Mouse (Mus musculus) heart, postnatal 0 days (tissue): Measurements from ENCODE around the gene Bcl11b. TPM values are rescaled to one million over a fixed set of nuclear protein-coding genes. Genes with fewer than 3 reads are reported as not detected.

Source experiments
- ATAC-seq: fragments of 200-750 bp; cut with Nextera tagmentation; 2 replicates; pipeline ENCODE4 v1.8.0; 2017; ENCODE audit warnings: low read depth, moderate number of reproducible peaks, moderate library complexity; ENCODE audit not compliant: insufficient read depth
- DNase-seq: peaks from one replicate; pipeline ENCODE4 v3.0.0-alpha.2; 2016; ENCODE audit warnings: low spot score
- H3K27ac ChIP-seq: fragments of 300-500 bp; sonication (generic); 2 replicates; pipeline ENCODE4 v1.5.1; 2014; ENCODE audit warnings: low read depth, mild to moderate bottlenecking
- H3K27me3 ChIP-seq: fragments of 300-500 bp; sonication (generic); 2 replicates; pipeline ENCODE4 v1.6.1; 2014; ENCODE audit warnings: low read length, mixed read lengths; ENCODE audit not compliant: control insufficient read depth, insufficient read depth
- H3K36me3 ChIP-seq: fragments of 300-500 bp; sonication (generic); replicated peaks from 2 replicates; pipeline ENCODE4 v1.6.1; 2014; ENCODE audit warnings: low read length, mixed read lengths; ENCODE audit not compliant: control insufficient read depth, insufficient read depth
- H3K4me1 ChIP-seq: fragments of 300-500 bp; sonication (generic); 2 replicates; pipeline ENCODE4 v1.6.1; 2014; ENCODE audit warnings: antibody characterized with exemption; ENCODE audit not compliant: control insufficient read depth, insufficient read depth
- H3K4me2 ChIP-seq: fragments of 300-500 bp; sonication (generic); 2 replicates; pipeline ENCODE4 v1.6.1; 2014; ENCODE audit warnings: low read depth, mild to moderate bottlenecking, low read length, moderate library complexity
- H3K4me3 ChIP-seq: fragments of 300-500 bp; sonication (generic); 2 replicates; pipeline ENCODE4 v1.5.1; 2014; ENCODE audit warnings: low read depth, low read length
- H3K9ac ChIP-seq: fragments of 300-500 bp; sonication (generic); replicated peaks from 2 replicates; pipeline ENCODE4 v1.6.1; 2014; ENCODE audit warnings: low read depth, low read length, mixed read lengths
- H3K9me3 ChIP-seq: fragments of 300-500 bp; sonication (generic); replicated peaks from 2 replicates; pipeline ENCODE4 v1.6.1; 2016; ENCODE audit warnings: low read length; ENCODE audit not compliant: control insufficient read depth
- CTCF ChIP-seq: IDR thresholded peaks from 2 replicates; pipeline ENCODE4 v1.5.1; 2016; ENCODE audit warnings: antibody characterized with exemption, control low read depth, low read depth
- EP300 ChIP-seq: IDR thresholded peaks from 2 replicates; pipeline ENCODE4 v1.6.1; 2016; ENCODE audit warnings: antibody characterized with exemption, low read depth
- WGBS: fragments of 180-500 bp; shearing (Covaris S2); extraction: QIAGEN DNeasy Blood & Tissue Kit; methylation state at CpG from one replicate; pipeline ENCODE4 v1.1.7; 2014; 5-methylcytosine and 5-hydroxymethylcytosine counted together
- polyA plus RNA-seq: library from polyadenylated mRNA; unstranded; fragments of >200 nt; fragmentation: Nextera tagmentation; extraction: Ambion mirVana; gene quantifications from 2 replicates; pipeline ENCODE4 v1.2.1, GENCODE M21; 2015
- total RNA-seq: library from RNA; depleted of rRNA; stranded (reverse); fragments of >200 nt; gene quantifications from 2 replicates; pipeline ENCODE4 v1.2.3, GENCODE M21; 2014; ENCODE audit warnings: low replicate concordance

The Bcl11b gene
- total and polyA plus RNA-seq, 2 experiments from 2014 or later, result 2.2 to 2.7 TPM

DNA sequence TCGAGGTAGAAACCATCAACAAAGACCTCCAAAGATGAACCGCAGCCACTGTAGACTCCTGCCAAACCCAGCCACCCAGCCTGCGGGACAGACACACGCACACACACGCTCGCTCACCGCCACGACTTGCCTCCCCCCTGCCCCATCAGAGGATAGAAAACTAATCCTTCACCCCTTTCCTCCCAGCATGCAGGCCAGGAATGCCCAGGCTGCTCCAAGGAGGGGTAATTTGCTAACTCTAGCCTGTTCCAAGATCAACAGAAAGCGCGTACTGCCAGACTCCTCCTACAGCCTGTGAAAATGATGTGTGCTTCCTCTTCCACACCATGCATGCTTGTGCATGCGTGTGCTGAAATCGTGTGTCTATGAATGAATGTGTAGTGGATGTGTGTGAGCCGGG lies 122.7 kb downstream of the Bcl11b start:
- H3K9me3 ChIP-seq, result no peaks in the 10 kb centered on the region; the same call in 1 of the 2 replicates
- H3K9ac ChIP-seq, result no peak overlapping the region
- ATAC-seq (no peak), DNase-seq (no peak)
- no peak overlapping the region for H3K4me3 ChIP-seq
- no peaks in the 10 kb centered on the region for H3K36me3 ChIP-seq
- peaks cover 4% of the 10 kb centered on the region; the same call in 1 of the 2 replicates for H3K4me1 ChIP-seq
- H3K4me2 ChIP-seq, result no peak overlapping the region
- H3K27me3 ChIP-seq, result peaks cover 5% of the 10 kb centered on the region; the same call in 1 of the 2 replicates
- WGBS, result 79% methylated on average over 13 of the region's 13 CpGs
- no peak overlapping the region for H3K27ac ChIP-seq
- TF ChIP-seq CTCF, result no peak
- TF ChIP-seq EP300, result no peak

DNA sequence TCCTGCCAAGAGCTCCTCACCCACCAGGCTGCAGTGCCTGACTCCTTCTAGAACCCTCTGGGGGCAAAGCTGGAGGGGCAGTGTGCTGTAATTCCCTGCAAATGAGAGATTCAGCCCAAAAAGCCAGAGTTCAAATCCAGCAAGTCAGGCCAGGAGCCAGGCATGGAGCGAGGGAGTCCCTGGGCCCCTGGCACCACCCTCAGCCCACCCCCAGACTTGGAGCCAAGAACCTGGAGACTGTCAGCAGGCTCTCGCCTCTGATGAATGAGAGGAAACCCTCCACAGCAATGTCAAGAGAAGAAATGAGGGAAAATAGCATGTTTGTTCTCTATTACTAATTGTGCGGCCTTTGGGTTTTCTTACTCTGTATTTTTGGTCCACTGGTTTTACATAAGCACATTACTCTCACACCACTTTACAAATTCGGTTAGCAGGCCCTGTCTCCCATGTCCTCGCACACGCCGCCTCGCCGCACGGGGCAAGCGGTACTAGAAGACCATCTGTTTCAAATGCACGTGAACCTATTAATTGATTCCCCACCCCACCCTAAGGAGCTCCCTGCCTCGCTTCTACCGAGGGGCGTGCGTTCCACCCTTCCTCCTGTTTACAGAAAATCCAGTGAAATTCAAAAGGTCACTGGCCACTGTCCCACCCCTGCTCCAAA lies 124.2 kb downstream of the Bcl11b start:
- no peak for TF ChIP-seq CTCF
- no peak for TF ChIP-seq EP300
- DNase-seq (no peak), ATAC-seq (no peak)
- H3K4me2 ChIP-seq, result no peak overlapping the region
- H3K36me3 ChIP-seq, result no peaks in the 10 kb centered on the region
- H3K9ac ChIP-seq, result no peak overlapping the region
- H3K4me1 ChIP-seq, result no peaks in the 10 kb centered on the region
- H3K9me3 ChIP-seq, result no peaks in the 10 kb centered on the region; the same call in 1 of the 2 replicates
- H3K4me3 ChIP-seq, result no peak overlapping the region
- WGBS, result 86% methylated on average over 16 of the region's 16 CpGs
- no peaks in the 10 kb centered on the region for H3K27me3 ChIP-seq
- H3K27ac ChIP-seq, result no peak overlapping the region

DNA sequence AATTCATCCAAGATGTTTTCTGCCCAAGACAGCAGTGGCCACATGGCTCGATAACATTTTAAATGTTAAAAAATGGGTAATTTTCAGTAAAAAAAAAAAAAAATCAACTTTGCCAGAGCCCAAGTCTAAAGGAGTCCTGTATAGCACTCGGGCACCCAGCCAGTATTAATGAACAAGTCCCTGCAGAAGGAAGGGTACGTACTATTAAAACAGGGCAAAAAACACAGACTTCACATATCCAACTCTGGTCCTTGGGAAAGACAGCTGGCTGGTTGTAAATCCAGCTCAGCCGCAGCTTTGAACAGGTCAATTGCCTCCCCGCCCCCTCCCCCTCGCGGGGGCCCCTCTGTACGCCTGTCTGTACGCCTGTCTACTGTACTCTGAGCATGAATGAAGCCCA lies 127.2 kb downstream of the Bcl11b start:
- Histone ChIP-seq H3K4me3 (no peak overlapping the region), H3K9ac (no peak overlapping the region), H3K27ac (no peak overlapping the region), H3K27me3 (no peaks in the 10 kb centered on the region), H3K36me3 (no peaks in the 10 kb centered on the region), H3K4me2 (no peak overlapping the region), H3K9me3 (no peaks in the 10 kb centered on the region; the same call in 1 of the 2 replicates), H3K4me1 (no peaks in the 10 kb centered on the region)
- no peak for ATAC-seq
- no peak for TF ChIP-seq CTCF
- no peak for DNase-seq
- 83% methylated on average over 9 of the region's 9 CpGs for WGBS

DNA sequence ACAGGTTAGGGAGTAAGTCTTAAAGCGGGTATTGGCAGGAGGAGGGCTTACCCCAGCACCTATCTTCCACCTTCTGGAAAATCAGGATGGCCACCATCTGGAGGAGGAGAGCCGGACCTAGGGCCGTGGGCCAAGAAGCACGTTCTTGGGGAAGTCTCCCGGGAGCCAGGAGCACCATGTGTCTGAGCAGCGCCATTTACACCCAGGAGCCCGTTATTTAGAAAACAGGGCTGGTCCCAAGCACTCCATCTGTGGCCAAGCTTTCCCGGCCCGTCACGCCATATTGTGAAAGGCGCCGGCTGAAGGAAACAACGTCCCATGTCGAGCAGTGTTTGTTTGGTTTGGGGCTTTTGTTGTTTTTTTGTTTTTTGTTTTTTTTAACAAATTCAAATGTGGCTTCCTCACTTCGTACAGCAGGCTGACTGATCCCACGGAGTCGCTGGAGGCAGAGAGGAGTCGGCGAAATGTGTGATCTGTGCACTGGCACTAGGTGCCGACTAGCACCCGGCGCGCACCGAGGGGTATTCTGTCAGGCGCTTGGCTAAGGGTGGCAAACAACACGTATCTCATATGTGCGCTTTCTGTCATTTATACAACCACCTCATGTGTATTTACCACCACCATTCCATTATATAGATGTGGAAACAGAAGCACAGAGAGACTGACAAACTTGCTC lies 128.8 kb downstream of the Bcl11b start:
- Histone ChIP-seq H3K27me3 (no peaks in the 10 kb centered on the region), H3K27ac (no peak overlapping the region), H3K4me1 (no peaks in the 10 kb centered on the region), H3K9ac (no peak overlapping the region), H3K4me3 (no peak overlapping the region), H3K9me3 (no peaks in the 10 kb centered on the region; the same call in 1 of the 2 replicates), H3K36me3 (no peaks in the 10 kb centered on the region), H3K4me2 (no peak overlapping the region)
- ATAC-seq (no peak), DNase-seq (no peak)
- TF ChIP-seq CTCF (no peak), EP300 (no peak)
- 86% methylated on average over 27 of the region's 27 CpGs for WGBS

DNA sequence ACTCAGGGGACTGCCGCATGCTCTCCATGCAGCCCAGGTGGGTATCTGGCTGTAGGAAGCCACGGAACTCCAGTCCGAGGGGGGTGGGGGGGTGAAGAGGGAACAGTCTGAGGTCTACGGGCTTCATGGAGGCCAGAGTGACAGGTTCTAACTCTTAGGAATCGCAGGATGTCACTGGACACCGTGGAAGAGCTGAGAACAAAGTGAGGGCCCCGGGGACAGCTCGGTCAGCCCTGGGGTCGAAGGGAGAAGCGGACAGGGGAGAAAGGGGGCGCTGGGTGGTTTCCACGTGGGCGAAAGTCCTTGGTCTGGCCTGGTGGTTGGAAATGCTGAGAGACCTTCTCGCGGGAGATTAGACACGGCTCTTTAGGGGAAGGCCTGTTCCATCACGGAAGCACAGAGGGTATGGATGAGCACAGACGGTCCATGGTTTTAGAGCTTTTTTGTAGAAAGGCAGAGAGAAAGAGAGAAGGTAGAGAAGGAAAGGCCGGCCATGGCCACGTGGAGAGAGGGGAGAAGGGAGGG lies 133.8 kb downstream of the Bcl11b start:
- Histone ChIP-seq H3K4me3 (no peak overlapping the region), H3K27me3 (no peaks in the 10 kb centered on the region), H3K27ac (no peak overlapping the region), H3K36me3 (no peaks in the 10 kb centered on the region), H3K9me3 (no peaks in the 10 kb centered on the region), H3K9ac (no peak overlapping the region), H3K4me2 (no peak overlapping the region), H3K4me1 (no peaks in the 10 kb centered on the region)
- DNase-seq (no peak), ATAC-seq (no peak)
- WGBS, result 77% methylated on average over 20 of the region's 20 CpGs
- TF ChIP-seq EP300 (no peak), CTCF (no peak)
